Mouse (Mus musculus) gastrocnemius, postnatal 4 days (tissue): Measurements from ENCODE around the gene Fndc5. TPM values are rescaled to one million over a fixed set of nuclear protein-coding genes. Genes with fewer than 3 reads are reported as not detected.

ENCODE experiments used
- DNase-seq, 2 experiments: peaks; one replicate each; pipeline ENCODE4 v3.0.0; 2021 to 2022; ENCODE audit warnings: low spot score in 2 of 2, mixed read lengths in 2 of 2
- long read RNA-seq, 2 experiments: library from polyadenylated mRNA; stranded (forward); transcript quantifications; one replicate each; pipeline ENCODE4 v2.0.0; 2021
- total RNA-seq, 2 experiments: library from RNA; stranded (reverse); gene quantifications; 2 replicates each; pipeline ENCODE4 v1.2.3; 2021

Fndc5 gene
- 10 to 100 TPM; 52.3 to 54.3 TPM for total RNA-seq
- long read RNA-seq, experiment 1, transcript Fndc5-201 (6 exons, 2,763 nt): major isoform, 62 of 90 reads
- long read RNA-seq, experiment 1, partial matches to known transcripts: 5 of 90 reads
- long read RNA-seq, experiment 1, other reads (novel, unspliced or antisense): 23 of 90 reads
- long read RNA-seq, experiment 2, transcript Fndc5-201 (6 exons, 2,763 nt): major isoform, 72 of 102 reads
- long read RNA-seq, experiment 2, partial matches to known transcripts: 2 of 102 reads
- long read RNA-seq, experiment 2, other reads (novel, unspliced or antisense): 28 of 102 reads

DNA sequence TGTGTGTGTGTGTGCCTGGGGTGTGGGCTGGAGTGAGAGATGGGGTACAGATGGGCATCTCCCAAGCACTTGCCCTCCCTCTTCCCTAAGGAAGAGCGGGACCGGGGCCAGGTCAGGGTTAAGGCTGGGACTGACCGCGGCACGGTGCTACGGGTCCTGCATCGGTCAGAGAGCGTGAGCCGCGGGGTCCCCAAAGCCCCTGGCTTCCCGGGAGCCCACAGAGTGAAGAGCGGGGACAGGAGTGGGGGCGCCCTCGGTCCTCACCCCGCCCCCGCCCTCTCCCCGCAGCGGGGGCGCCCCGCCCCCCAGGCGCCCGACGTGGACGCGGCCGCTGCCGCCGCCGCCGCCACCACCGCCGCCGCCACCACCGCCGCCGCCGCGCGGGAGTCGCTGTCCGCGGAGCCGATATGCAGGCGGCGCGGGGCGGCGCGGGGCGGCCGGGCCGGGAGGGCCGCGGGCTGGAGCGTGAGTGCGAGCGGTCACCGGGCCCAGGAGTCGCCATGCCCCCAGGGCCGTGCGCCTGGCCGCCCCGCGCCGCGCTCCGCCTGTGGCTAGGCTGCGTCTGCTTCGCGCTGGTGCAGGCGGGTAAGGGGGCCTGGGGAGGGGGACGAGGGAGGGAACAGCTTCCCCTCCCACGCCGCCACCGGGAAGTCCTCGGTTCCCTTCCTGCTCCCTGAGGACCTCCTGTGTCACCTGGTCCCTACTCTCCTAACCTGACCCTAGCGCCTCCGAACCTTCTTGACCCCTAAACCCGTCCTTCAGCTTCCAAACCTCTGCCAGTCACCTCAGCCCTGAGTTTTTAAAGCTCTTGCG is at the start of gene Fndc5:
Fndc5 (plus strand) TSS at position 421 of the 813 bp plus-strand sequence.
- DNase-seq: no peak

DNA sequence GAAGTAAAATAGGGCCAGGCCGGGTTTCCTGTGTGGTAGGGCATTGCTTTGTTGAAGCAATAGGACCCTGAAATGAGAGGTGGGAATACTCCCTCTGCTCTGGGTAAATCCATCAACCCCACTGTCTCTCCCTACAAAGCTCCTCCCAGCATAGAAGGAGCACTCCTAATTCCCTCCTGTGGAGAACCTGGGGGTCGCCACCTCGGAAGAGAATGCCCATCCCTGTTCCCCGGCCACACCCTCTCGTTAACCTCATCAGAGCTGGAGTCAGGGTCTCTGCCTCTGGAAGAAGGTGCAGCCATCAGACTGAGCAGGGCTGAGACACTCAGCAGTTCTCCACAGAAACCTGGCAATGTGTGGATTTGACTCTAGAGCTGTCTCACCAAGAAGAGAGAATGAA is 48.9 kb upstream of the Fndc5 start:
- DNase-seq: no peak

DNA sequence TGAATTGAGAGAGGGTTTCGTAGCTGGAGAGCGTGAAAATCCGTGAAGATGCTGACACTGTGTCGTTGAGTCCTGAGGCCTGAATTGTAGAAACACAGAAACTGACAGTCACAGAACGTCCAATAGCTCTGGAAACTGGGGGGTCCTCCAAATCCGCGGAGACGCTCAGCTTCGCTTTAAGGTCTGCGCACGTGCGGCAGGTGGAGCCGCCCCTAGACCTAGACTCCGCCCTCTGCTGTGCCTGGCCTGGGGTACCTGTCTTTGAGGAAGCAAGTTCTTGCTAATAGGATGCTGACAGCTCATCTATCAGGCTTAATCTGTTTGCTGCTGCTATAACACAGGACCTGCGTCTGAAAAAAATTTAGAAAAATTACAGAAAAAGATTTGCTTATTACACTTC is 41.5 kb upstream of the Fndc5 start:
- DNase-seq: no peak

- no peak for DNase-seq
These were observed 39.8 kb upstream of the Fndc5 start for GRCm38 (mm10) chr4:129097006-129097405.

DNA sequence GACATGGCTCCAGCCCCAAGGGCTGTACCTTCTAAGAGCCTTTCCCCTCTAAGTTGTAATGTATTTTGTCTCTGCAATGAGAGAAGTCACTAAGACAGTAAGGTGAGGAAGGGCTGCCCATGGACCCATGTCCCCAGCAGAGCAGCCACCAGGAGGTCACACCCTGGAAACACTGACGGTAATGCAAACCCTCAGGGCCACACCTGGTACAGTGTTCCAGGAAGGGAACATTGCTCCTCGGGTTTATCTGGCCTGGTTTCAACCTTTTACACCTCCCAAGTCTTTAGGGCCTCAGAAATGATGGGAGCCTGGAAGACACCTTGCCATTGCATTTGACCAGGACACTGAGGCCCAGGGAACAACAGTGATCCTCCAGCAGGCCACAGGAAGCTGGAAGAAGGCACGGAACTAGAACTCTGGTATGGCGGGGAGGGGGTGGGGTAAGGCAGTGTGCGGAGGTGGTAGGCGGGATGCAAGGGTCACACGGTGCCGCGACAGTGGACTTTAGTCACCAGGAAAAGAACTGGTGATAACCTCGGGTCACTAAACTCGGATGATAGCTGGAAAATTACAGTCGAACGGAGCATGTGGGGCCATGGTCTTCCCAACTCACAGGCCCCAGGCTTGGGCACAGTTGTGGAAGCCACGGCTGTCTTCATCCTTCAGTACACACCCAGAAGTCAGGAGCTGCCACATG is 34.5 kb upstream of the Fndc5 start:
- no peak for DNase-seq

- DNase-seq: no peak
These were observed 31.4 kb upstream of the Fndc5 start, which contains the start of gene Tmem54 for GRCm38 (mm10) chr4:129105356-129105755. TSS of gene Tmem54 (plus strand) at chr4:129105548.

DNA sequence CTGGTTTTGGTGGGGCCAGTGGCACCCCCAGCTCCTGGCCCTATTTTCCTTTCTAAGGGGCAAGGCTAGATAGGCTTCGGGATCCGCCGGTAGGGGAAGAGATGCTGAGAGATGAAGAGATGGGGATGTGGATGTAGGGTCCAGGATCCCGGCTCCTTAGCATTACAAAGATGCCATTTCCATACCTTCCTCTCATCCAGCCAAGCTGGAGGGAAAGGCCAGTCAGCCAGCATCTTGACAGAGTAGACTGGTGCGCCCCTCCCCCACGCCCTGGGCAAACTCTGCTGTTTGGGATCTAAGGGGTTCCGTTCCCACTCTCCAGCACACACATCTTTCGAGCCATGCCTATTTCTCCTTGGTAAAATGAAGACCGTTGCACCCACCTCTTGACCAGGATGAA is 30.7 kb upstream of the Fndc5 start:
- no peak for DNase-seq

- DNase-seq: no peak
These were observed 29.4 kb upstream of the Fndc5 start for GRCm38 (mm10) chr4:129107348-129107899.

- no peak for DNase-seq
These were observed 28.2 kb upstream of the Fndc5 start for GRCm38 (mm10) chr4:129108624-129109023.

GRCm38 (mm10) chr4:129110804-129111203 is 26.0 kb upstream of the Fndc5 start:
- no peak for DNase-seq

DNA sequence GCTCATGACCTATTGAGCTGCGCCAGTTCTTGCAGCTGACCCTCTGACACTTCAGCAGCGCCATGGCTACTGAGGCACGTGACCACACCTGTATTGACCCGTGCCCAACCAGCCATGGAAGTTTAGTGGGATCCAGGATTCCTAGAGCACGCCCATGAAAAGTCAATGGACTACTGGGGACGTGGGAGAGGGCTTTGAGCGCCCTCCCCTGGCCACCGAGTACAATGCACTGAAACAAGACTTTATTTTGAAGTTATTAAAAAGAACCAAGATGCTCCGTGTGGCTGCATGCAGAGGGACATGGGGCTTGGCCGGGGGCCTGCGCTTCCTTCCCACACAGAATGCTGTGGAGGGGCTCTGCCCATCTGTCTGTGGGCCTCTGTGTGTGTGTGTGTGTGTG is 25.4 kb upstream of the Fndc5 start:
- no peak for DNase-seq

DNA sequence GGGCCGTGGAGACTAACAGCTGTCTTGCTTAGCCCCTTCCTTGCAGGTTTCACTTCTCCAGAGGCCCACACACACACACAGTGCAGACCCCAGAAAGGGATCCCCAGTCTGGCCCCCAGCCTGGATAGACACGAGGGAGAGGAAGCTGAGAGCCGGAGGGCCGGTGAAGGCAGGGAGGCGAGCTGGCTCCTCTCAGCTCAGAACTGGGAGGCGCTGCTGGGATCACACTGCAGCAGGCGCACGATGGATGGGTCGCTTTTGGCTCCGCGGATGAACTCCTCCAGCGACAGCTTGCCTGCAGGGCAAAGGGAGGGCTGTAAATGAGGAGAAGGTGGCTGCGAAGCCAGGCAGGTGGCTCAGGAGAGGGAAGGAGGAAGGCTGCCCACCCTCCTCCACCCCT is 24.6 kb upstream of the Fndc5 start:
- DNase-seq: no peak

DNA sequence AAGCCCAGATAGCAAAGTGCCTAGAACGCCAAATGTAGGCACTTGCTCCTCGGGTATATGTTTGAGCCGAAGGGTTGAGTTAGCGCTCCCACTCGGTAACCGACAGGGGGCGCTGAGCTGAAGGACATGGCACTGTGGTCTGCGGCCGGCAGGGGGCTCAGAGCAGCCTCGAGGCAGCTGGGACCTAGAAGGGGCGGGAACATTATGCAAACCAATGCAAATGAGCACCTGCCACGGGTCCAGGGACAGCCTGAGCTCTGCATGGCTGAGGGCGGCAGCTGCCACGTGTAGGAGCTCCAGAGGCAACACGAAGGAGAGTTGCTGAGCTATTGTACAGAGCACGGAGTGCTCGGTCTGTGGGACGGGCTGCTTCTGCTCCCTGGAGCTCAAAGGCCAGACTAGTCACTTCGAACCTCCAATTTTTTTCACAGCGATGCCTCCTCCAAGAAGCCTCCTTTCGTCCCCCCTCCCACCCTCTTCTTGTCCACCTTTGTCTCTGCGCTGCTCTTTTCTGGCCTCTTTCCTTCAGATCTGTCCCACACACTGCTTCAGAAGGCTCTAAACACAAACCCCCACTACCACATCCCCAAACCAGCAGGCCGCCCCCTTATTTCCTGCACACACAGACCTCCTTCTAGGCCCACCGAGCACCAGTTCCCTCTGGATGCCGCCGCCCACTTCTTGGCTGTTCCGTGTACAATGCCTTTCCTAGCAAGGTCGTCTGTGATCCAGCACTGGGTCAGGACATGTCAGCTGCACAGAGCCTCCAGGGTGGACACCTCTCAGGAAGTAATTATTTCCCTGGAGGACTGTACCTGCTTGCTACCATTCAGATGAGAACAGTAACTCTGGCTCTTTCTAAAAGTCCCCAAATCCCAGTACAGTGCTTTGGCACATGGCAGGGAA is 23.5 kb upstream of the Fndc5 start:
- DNase-seq: peak; percentile 58 to 82

GRCm38 (mm10) chr4:129116703-129117102 is 20.1 kb upstream of the Fndc5 start:
- DNase-seq: no peak

GRCm38 (mm10) chr4:129117720-129118510 is 18.9 kb upstream of the Fndc5 start:
- no peak for DNase-seq

GRCm38 (mm10) chr4:129119708-129120107 is 17.1 kb upstream of the Fndc5 start:
- no peak for DNase-seq

DNA sequence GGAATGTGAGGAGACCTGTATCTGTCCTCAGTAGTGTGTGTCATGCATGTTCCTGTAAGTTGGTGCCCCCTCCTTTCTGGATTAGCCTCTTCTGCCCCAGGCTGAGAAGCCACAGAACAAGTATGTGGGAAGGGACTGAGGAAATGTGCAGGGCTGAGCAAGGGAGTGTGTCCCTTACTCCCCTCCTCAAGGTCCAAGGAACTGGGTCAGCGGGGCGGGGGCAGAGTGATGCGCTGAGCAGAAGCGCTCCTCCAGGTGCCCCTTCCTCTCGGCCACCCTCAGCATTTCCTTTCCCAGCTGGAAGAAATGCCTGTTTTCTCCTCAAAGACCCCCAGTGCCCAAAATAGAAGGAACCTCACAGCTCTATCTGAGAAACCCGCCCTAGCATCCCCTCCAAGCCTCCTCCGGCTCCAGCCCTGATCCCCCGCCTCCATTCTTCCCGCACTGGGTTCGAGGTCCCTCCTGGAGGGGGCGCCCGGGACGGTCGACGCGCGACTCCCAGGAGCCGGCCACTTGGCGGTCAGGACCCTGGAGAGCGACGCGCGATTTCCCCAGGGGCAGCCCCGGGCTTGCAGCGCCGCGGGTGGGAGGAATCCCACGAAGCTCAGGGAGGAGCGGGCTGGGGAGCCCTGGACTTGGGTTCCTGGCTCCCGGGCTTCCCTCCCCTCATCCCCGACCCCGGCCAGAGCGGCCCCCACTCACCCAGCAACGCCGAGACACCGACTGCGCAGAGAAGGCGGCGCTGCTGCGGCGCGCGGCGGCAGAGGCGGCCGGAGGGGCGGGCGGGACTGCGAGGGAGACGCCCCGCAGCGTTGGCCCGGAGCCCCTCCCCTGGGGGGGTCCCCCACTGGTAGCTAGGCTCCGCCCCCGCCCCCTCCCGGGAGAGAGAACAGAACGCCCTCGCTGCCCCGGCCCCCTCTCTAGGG is 16.0 kb upstream of the Fndc5 start:
- peak; percentile 72 to 73 for DNase-seq

GRCm38 (mm10) chr4:129121569-129122086 is 15.2 kb upstream of the Fndc5 start, which contains the start of gene Hpca:
TSS of gene Hpca (minus strand) at chr4:129122036.
- DNase-seq: no peak
